Mouse (Mus musculus) erythroid progenitor cell, adult 5-6 weeks (primary cell): ENCODE measurements around the gene Oaf. TPM values are rescaled to one million over a fixed set of nuclear protein-coding genes. Genes with fewer than 3 reads are reported as not detected.

Experiments
- ATAC-seq: replicated peaks from 2 replicates; pipeline ENCODE4 v1.8.0; 2016; ENCODE audit warnings: moderate number of reproducible peaks, mild to moderate bottlenecking, moderate TSS enrichment, inconsistent platforms; ENCODE audit not compliant: poor library complexity, low FRiP score, severe bottlenecking
- total RNA-seq, 2 experiments: library from RNA; stranded (forward) in 1 of 2; stranded (reverse) in 1 of 2; fragments of 150-400 nt in 1 of 2; fragments of 186-747, 209-891 nt in 1 of 2; gene quantifications; 2 replicates each; pipeline versions ENCODE4 v1.2.3 to v1.2.4; 2015 to 2017; ENCODE audit warnings: low replicate concordance in 2 of 2

Gene Oaf
- total RNA-seq, 2 experiments from 2014 or later, result 5.1 to 38.6 TPM

DNA sequence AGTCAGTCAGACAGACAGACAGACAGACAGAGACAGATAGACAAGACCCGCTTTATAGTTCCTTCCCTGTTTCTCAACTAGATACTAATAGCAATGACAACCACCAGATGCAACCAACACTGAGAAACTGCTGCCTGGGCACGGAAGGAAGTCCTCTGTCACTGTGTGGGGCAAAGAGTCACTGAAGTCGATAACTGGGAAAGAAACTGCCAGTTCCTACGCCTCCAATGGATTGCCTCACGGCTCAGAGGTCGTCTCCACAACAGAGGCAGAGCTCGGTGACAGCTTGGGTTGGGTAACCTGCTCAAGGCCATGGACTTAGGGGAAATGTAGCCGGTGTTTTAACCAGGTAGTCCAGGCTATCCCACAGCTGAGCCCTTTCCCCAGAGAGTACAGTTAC, 12.1 kb downstream of the Oaf start:
- ATAC-seq, result no peak

DNA sequence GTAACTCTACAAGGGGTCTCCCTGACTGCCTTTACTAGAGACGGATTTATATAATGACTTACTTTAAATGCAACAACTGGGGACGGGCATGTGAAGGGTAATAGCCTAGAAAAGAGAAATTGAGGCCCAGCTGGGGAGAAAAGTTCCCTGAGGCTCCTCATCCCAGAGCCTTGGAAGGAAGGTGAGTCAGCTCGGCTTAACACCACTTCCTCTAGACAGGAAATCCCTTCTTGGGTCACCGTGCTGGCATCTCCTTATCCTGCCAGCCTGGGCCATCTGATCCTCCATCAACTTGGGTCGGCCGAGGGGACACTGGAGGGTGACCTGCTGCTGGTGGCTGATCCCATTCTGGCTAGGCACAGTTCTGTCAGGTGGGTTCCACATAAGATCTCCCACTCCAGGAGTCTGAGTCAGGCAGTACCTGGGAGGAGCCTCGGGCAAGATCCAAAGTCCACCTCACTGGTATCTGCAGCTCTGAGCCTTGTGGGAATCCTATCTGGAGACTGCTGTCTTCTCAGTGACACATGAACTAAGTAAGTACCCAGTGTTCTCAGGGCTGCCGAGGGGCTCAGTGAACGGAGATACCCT, 13.0 kb downstream of the Oaf start:
- no peak for ATAC-seq

DNA sequence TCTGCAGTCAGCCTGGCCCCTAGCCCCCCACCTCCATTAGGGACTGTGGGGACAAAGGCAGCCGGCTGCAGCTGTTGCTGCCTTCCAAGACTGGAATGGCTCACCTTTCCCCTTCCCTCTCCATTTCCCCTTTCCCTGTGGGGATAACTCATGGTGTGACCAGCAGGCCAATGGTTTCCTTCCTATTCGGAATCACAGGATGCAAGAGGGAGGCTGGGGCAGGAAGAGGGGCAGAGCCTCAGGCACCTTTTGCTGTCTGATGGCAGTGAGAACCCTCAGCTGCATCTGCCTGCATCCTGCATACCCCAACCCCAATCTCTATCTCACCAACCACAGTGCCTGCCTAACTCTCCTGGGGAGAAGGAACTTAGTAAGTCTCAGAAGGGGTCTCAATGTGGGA, 14.2 kb downstream of the Oaf start:
- ATAC-seq, result no peak

DNA sequence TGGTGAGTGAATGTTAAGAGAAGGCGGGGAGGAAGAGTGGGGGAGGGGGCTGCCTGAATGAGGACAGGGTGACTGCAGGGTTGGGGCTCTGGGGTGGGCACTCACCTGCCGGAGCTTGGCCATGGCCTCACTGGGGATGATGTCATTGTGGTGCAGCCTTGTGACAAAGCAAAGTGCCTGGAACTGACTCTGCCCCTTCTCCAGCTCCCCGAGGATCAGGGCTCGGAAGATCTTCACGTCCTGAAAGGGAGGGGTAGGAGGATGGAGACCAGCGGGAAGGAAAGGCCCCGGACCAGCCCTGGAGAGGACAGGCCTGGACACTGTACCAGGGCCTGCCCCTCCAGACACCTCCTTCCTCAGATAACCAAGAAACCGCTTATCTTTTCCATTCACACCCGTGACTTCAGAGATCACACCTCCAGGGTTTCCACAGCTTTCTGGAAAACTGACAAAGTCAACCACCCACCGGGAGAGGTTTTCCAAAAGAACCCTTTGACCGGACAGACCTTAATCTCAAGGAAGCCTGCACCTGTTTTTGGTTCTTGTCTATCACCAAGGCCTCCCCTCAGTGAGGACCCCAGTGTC, 14.8 kb downstream of the Oaf start:
- ATAC-seq, result peak; percentile 81

DNA sequence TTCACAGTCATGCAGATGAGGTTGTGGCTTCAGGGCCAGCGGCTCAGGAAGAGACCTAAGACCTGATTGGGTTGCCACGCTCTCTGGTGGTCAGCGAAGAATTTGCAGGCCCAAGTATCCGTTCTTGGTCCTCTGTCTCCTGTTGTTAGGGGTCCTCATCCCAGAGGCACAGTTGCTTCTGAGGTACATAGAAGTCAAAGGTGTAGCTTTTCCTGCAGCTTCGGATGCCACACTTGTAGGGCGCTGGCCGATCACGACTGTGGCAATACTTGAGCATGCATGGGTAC, 17.3 kb downstream of the Oaf start:
- ATAC-seq, result no peak

DNA sequence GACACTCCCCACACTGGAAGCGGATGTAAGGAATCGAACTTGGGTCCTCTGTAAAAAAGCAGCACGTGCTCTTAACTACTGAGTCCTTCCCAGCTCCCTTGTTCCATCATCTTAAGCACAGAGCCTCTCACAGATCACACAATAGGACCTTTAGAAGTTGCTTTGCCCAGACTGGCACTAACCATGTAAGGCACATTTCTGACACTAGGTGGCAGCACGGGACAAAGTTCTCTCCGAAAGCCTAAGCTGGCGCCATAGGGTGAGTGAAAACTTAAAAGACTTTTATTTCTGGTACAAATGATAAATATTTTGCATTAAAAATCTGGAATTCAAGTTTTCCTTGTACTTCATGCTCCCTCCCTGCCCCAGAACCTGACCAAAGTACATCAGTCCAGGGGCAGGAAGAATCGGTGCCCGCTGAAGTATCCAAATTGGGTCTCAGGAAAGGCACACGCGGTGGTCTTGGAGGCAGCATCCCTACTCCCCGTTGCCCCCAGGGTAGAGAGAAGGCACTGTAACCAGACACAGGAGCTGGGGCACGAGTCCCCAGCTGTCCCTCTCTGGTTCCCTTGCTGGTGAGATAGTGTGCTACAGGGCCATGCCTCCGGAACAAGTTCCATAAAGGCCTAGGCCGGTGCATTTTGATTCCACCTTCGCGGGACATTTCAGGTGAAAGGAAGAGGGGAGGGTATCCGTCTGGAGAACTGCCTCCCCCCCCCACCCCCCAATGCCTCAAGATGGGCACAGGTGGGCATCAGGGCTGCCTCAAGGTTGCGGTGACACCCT, 17.9 kb downstream of the Oaf start:
- peak; percentile 66; the same call in 1 of the 2 replicates for ATAC-seq

DNA sequence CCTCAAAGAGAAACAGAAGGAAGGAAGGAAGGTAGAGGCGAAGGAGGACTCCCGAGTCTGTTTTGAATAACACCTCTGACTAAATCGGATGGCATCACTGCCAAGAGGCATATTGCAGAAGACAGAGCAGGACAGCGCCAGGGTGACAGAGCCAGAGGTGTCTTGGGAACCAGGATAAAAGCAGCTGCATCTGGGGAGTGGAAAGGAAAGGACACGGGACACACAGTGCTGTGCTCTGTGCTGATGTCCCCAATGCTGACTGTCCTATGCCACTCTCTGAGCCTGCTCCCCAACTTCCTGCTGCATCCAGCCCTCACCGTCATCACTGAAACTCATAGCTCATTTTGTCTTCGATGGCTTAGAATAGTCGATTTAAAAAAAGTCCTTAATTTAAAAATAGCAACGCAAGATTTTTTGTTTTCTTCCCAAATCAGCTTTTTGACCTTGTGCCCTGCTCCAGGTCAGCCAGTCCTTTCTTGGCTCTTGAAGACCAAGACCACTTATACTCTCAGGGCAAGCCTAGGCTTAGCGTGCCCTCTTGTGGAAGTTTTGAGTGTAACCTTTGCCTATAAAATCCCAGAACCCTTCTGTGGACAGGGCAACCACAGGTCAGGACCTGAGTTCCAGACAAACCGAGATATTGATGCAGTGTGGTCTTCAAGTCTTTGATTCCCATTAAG, 28.8 kb downstream of the Oaf start:
- no peak for ATAC-seq

DNA sequence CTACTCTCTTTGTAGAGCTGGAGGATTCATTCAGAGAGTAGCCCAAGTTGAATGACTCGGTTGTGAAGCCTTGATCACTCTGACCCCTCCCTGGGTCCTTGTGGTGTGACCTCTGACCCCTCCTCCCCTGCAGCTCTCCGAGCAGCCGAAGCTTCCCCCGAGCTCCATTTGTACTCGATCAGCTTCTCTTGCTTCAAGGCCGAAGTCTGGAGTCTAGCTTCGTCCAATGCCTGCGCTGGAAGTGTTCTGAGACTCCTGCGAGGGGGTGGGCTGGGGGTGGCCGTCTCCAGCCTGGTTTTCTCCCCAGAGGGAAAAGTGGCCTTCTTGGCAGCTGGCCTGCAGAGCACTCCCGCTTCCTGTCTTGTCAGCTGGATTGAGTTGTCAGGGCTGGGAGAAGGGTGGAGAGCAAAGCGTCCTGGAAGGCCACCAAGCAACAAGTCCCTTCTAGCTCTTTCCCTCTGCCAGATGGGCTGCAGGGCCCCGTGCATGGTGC, 29.5 kb downstream of the Oaf start, which contains the start of gene Pou2f3:
Gene Pou2f3, minus strand, starts transcription at position 180 of the 493 bp plus-strand sequence.
- ATAC-seq, result no peak

DNA sequence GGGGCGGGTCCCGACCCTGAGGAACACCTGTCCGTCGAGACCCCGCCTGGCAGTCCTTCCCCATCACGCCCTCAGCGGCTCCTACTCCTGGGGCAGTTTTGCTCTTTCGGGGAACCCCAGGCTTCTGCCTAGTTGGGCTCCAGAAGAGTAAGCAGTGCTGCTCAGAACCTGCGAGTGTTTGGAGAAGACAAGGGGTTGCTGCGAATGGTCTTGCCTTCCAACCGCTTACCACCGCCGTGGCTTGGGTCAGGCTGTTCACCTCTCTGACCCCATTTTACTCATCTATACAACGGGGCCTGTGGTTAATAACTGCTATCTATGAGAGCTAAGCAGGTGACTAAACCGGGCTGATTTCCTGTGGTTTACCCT, 33.7 kb downstream of the Oaf start:
- no peak for ATAC-seq

DNA sequence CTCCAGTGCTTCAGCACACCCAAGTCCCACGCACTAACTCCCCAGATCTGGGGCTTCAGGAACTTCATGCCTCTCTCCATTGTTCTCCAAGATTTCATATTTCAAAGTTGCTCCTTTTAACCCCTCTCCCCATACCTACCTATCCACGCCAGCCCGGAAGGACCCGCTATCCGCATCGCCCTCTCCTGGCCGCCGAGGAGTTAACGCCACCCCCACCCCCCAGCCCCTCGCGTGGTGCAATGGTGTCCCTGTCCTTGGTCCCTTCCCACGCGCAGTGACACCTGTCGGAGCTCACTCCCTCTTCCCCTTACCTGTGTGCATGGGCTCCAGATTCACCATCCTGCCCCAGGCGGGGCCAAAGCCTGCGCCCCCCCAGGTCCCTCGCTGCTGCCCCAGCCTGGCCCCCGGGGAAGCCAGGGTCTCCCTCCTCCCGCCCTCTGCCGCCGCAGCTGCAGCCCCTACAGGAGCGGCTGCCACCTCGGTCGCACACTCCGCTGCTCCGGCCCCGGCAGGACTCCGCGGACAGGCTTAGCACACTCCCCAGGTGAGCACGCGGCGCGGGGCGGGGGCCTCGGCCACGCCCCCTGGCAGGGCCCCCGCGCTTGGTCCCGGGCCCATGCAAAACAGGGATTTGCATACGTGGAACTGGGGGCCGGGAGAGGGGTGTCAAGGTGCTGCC, 34.2 kb downstream of the Oaf start:
- ATAC-seq, result no peak

DNA sequence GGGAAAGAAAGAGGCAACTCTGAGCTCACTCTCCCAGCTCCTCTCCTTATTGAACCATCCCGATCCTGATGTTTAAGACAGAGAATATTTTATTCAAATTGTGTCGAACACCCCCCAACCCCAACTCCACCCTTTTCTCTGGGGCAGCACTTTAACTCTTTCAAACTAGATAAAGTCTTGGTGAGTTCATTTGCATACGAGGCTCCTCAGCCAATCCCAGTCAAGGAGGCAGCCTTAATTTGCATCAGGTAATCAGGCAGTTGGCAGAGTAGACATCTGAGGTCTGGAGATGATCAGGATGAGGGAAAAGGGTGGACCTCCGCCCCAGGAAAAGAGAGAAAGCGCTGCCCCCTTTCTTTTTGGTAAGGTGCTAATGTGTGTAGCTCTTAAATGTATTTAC, 39.5 kb downstream of the Oaf start:
- ATAC-seq, result no peak

DNA sequence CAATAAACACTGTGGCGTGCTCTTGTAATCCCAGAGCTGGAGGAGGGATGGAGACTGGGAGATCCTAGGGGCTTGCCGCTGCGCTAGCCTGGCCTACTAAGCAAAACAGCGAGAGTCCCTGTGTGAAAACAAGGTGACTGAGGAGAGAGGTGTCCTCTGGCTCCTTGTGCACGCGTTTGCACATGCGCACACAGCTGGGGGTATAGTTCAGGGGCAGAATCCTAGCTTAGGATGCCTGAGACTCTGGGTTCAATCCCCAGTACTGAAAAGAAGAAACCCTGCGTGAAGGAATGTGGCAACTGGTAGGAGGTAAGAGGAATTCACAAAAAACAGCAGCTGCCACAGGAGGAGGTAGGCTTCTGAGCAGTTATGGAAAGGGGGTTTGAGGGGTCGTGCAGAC, 45.7 kb downstream of the Oaf start:
- ATAC-seq, result no peak

DNA sequence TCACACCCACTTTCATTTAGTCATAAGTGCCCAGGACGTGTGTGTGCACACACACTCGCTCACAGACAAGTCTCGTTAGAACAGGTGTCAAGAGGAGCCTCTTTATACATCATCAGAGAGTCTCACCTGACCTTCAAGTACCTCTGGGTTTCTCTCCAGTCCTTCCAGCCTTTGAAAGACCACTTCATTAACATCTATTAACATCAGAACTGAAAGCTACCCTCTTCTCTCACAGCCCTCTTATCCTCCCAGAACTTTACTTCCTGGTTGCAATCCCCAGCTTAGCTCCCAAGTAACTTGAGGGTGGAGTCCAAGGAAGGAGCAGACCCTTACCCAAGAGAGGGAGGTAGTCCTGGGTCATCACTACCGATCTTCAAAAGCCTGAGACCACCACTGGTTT, 48.1 kb downstream of the Oaf start:
- ATAC-seq, result no peak

DNA sequence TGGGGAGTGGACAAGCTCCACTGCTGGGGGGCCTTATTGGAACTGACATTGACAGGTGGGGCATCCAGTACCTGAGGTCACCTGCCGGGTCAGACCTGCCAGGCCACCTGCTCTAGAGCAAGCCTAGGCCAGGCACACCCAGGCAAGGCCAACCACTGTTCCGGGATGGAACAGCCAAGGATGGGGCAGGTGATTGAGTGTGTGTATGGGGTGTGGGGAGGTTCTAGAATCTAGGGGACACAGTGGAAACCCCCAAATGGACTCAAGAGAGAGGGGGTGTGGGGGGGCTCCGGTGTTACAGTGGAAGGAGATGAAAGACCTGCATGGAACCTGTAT, 50.7 kb downstream of the Oaf start:
- no peak for ATAC-seq

DNA sequence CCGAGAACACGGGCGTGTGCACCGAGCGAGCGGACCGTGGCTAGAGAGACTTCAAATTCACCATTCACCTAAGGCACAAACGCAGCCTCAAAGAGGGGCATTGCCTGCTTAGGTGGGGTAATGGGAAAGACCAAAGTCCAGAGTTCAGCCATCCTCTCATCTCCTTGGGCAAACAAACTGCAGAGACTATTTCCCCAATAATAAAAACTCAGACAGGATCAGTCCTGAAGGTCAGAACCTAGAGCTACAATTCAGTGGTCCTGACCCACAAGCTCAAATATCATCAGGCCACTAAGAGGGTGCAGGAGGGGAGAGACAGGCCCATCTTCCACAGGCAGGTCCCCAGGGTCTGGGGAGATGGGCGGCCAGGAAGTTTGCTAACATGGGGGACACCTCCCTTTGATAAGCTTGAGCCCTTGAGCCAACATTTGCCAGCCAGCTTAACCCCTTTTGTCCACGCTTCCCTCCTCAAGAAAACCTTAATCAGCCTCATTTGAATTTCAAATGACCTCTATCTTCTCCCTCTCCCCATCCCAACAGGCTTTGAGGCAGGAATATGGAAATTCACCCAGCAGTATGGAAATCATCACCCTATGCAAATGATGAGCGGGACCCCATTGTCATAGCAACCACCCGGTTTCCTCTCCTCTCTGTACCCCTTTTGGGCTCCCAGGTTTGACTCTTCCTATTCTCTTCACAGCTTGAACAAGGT, 51.2 kb downstream of the Oaf start:
- no peak for ATAC-seq

DNA sequence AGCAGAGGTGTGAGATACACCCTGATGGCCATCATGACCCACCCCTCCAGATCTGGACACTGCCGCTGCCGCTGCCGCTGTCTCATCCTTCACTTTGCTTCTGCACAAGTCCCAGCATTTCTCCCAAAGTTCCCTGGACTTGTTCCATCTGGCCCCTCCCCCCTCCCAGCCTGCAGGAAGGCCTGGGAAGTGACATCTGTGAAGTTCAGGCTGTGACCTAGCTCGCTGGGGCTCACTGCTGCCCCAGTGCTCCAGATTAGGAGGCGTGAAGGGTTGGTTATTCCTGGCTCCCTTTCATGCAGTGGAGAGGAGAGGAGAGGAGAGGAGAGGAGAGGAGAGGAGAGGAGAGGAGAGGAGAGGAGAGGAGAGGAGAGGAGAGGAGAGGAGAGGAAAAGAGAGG, 60.1 kb downstream of the Oaf start:
- no peak for ATAC-seq

DNA sequence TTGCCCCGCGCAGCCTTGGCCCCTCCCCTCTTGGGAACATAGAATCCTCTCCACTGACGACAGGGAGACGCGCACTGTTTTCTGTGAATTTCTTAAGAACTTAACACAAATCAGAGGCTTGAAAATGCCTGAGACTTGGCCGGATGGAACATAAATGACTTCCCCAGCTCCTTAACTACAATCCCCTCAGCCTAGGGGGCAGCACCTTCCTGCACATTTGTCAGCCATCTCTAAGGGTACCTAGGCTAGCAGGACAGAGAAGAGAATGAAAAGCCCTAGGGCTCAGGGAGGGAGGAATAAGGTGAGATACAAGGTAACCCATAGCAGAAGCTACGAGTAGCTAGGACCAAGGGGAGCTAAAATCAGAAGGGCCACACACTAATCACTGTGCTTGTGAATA, 61.5 kb downstream of the Oaf start:
- no peak for ATAC-seq
